Mouse (Mus musculus) gastrocnemius, postnatal 10 days (tissue): ENCODE results near the gene Samd4b. TPM values are rescaled to one million over a fixed set of nuclear protein-coding genes. Genes with fewer than 3 reads are reported as not detected.
"Not testable (repeated sequence)": the region's sequence is repeated elsewhere in the genome, so short reads cannot be mapped to it uniquely, and the experiment has no call there.

Experiments
- DNase-seq: peaks from one replicate; pipeline ENCODE4 v3.0.0; 2021; ENCODE audit warnings: mixed read lengths
- total RNA-seq, 2 experiments: library from RNA; stranded (reverse); gene quantifications; 2 replicates each; pipeline ENCODE4 v1.2.3; 2021

Gene Samd4b
- total RNA-seq, 2 experiments from 2014 or later, result 24.7 to 27.5 TPM

DNA sequence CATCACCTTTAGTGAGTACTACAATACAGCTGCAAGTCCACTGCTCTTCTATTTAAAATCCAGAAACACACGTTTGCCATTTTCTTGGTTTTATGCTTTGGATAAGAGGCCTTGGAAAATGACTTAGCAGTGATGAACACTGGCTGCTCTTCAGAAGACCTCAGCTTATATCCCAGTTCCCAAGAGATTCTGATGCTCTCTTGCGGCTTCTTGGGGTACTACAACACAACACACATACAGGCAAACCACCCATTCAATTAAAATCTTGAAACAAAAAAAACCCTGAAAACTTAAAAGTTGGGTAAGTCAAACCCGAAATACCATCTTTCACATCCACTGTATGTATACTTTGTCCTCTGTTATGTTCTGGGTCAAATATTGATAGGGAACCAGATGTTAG, 199.9 kb downstream of the Samd4b start:
- no peak for DNase-seq

- DNase-seq, result no peak
Observed at GRCm38 (mm10) chr7:28395425-28395824, 202.5 kb downstream of the Samd4b start.

GRCm38 (mm10) chr7:28393272-28393951, 204.5 kb downstream of the Samd4b start:
- no peak for DNase-seq

DNA sequence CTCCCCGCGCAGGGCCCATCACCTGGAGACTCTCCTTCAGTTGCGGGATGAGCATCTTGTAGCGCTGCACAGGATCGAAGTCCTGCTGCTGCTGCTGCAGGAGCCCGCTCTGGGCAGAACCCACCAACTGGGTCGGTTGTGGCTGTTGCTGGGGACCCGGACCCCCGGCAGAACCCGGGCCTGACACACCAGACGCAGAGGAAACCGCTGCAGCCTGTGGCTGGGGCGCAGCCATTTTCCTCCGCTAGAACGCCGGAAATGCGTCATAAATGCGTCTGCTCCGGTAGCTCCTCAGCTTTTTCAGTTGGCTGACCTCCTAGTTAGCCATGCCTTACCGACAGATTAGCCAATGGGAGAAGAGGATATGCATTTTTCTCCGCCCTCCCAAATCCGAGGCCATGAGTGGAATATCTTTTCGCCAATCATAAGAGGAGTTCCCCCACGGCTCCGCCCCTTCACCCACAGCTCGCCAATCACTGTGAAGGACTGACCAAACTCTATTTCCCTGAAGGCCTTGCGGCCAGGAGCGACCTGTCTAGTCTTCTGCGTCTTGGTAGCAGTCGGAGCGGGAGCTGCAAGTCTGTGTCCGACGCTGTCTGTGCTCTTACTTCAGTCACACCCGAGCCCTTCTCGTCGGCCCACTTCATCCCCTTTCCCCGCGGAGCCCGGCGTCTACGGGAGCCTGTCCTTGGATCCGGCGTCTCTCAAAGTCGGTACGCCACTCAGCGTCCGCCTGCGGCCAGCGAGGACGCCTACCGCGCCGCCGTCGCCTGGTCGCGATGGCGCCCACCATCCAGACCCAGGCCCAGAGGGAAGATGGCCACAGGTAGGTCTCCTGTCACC, 205.3 kb downstream of the Samd4b start, which contains the start of the genes Med29 and Paf1:
Gene Med29, minus strand, starts transcription at position 280 of the 843 bp plus-strand sequence.
Gene Paf1, plus strand, starts transcription at position 523 of the 843 bp plus-strand sequence.
- DNase-seq, result peak; percentile 87

- no peak for DNase-seq
Observed at GRCm38 (mm10) chr7:28390331-28390730, 207.6 kb downstream of the Samd4b start.

- DNase-seq, result not testable (repeated sequence)
Observed at GRCm38 (mm10) chr7:28387384-28387783, 210.6 kb downstream of the Samd4b start.

DNA sequence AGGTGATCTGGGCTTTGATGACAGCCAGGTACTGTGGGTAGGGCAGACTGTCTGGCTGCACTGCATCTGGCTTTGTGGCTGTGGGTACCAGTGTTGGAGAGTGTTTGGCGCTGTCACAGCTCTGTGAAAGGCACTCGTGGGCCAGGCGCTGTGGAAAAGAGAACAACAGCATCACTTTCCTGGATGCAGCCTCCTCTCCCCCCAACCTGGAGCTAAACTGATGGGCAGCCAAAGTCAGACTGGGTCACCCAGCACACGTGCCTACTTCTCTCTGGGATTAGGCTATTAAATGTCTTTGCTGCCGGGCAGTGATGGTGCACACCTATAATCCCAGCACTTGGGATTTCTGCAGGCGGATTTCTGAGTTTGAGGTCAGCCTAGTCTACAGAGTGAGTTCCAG, 211.1 kb downstream of the Samd4b start:
- not testable (repeated sequence) for DNase-seq

DNA sequence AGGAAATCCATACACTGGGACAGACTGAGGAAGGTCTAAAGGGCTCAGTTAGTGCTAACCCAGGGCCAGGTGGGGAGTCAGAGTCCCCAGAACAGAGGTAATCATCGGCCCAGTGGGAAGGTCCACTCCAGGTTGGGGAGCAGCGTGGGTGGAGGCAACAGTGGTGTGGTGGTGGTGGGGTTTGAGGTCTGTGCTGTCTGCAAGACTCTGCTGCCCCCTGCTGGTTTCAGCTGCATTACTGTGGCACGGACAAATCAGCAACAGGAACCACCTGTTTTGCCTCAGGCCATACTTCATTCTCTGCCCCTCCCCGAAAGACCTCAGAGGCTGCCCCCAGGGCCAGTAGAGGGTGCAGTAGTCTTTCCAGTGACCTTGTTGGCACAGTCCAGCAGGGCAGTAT, 211.5 kb downstream of the Samd4b start:
- DNase-seq, result peak; percentile 91

DNA sequence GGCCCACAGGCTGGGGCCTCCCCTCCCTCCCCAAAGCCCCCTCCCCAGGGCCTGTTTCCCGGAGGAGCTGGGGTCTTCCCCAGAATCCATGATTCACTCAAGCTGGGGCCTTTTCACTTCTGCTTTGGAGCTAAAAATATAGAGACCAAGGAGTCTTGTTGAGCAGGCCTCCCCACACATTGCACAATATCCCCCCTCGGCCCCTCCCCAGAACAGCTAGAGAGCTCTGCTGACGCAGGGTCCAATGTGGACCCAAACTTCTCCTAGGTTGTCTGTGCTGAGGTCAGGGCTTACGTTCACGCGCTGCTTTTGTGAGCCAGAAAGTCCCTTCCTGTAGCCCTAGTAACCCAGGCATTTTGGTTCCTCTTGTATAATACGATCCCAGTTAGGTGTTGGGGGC, 211.9 kb downstream of the Samd4b start:
- DNase-seq, result peak; percentile 14

- DNase-seq, result no peak
Observed at GRCm38 (mm10) chr7:28385196-28385595, 212.7 kb downstream of the Samd4b start.

DNA sequence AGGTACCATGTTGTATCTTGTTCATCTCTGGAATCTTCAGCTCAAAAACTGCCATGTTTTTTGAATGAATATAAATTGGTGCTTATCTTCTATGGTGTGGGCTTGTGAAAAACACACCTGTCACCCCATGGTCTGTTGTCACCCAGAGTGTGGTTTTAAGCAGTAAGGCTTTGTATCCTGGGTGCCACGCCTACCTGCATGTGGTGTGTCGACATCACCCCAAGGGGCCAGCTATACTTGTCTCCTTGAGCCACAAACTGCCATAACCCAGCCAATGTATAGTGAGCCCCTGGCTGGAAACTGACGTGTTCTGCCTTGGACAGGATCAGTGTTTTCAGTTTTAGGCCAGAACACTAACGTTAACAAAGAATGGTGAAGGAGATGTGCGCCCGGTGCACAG, 213.8 kb downstream of the Samd4b start:
- DNase-seq, result no peak

DNA sequence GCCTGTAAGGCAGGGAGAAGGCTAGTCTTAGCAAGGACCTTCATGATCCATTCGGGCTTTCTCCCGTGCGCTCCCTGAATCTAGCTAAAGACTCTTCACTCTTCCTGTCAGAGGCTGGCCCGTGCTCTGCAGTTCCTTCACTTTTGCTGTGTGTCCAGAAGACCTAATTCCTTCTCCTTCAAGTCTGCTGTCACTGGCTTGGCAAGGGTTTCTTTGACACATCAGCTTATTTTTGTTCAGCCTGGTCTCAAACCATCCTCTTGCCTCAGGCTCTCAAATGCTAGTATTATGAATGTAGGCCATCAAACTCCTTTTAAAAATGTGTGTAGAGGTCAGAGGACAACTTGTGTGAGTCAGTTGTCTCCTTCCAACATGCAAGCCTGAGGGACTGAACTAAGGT, 214.3 kb downstream of the Samd4b start:
- DNase-seq, result no peak

- peak; percentile 12 for DNase-seq
Observed at GRCm38 (mm10) chr7:28382981-28383396, 215.0 kb downstream of the Samd4b start.

GRCm38 (mm10) chr7:28382347-28382951, 215.5 kb downstream of the Samd4b start:
- DNase-seq, result no peak

GRCm38 (mm10) chr7:28381938-28382337, 216.0 kb downstream of the Samd4b start:
- DNase-seq, result peak; percentile 73

GRCm38 (mm10) chr7:28381017-28381790, 216.7 kb downstream of the Samd4b start:
- DNase-seq, result peak; percentile 72

DNA sequence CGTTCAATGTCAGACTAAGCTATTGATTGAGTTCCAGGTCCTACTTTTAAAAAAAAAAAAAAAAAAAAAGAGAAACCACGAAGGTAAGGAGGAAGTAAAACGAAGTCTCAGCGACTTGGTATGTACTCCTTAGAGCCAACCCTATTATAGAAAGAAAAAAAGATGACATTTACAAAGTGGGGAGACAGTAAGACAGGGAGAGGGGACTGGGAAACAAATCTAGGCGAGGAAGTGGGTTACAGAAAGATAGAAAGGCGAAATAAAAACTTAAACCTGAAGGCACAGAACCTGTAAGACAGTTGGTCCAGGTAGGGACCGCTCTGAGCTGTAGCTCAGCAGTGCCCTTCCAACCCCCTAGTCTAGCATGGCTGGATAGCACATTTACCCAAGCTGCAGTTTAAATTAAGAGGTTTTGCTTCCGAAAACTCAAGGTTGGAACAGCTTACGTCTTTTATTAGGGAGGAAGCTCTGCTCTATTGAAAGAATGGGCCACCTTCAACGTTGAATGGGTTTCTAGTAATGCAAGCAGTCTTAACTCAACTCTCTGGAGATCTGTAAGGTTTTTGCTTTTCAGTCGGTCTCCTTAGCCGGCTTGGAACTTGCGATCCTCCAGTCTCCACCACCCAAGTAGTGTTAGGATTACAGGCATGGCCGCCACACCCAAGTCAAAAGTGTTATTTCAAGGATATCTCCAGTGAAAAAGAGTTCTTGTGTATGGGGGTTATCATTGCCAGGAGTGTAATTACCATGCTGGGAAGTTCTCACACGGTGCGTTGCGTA, 217.5 kb downstream of the Samd4b start, which contains the start of gene Zfp36:
Gene Zfp36, minus strand, starts transcription at position 17 of the 780 bp plus-strand sequence.
- no peak for DNase-seq

DNA sequence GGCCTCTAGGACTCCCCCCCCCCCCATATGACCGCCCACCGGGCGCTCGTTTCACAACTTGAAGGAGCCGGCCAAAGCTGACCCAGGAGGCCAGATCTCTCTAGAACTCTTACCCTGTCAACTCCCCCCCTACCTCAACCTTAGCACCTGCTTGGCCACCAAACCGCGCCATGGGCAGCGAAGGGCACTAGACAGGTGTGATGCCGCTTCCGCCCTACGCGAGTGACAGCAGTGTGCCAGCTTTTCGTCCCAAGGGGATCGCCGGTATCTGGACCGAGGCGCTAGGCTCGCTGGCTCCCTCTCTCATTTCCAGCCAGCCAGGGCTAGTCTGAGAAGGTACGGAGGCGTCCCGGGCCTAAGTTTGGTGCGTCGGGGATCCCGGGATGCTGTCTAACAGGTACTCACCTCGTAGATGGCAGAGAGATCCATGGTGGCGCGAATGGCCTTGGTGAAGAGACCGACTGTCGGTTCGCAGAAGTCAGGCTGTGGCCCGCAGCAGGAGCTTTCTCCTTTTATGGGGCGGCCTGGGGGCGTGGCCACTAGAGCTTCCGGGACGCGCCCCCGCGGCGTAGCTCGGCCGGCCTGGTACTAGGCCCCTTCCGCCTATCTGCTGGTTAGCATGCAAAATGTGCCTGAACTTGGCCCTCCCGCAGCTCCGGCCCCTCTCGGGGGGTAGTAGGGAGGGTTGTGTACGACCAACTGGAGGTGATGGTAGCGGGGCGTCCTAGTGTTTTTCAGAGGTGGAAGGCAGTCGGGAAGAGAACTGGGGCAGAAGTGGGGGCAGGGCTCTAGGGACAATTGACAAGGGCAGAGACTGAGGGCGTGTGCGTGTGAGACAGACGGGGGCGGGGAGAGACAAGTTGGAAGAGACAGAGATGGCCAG, 218.9 kb downstream of the Samd4b start:
- DNase-seq, result peak; percentile 98

GRCm38 (mm10) chr7:28378066-28378690, 219.8 kb downstream of the Samd4b start:
- DNase-seq, result peak; percentile 53
